Mouse (Mus musculus) thymus, adult 2 months (tissue): ENCODE measurements around the gene Grm3.

Experiments used
- CTCF ChIP-seq: fragments of 200-500 bp; IDR thresholded peaks from 2 replicates; pipeline ENCODE4 v1.5.1; 2012; ENCODE audit warnings: mild to moderate bottlenecking, control low read depth, low read length, moderate library complexity, borderline replicate concordance; ENCODE audit not compliant: control insufficient read depth, poor library complexity, insufficient read depth; ENCODE audit errors: extremely low read depth
- POLR2A ChIP-seq: fragments of 200-500 bp; IDR thresholded peaks from 2 replicates; pipeline ENCODE4 v1.6.1; 2012; ENCODE audit warnings: mild to moderate bottlenecking, low read length, control low read depth, moderate library complexity; ENCODE audit not compliant: control insufficient read depth, poor library complexity, insufficient read depth; ENCODE audit errors: extremely low read depth

DNA sequence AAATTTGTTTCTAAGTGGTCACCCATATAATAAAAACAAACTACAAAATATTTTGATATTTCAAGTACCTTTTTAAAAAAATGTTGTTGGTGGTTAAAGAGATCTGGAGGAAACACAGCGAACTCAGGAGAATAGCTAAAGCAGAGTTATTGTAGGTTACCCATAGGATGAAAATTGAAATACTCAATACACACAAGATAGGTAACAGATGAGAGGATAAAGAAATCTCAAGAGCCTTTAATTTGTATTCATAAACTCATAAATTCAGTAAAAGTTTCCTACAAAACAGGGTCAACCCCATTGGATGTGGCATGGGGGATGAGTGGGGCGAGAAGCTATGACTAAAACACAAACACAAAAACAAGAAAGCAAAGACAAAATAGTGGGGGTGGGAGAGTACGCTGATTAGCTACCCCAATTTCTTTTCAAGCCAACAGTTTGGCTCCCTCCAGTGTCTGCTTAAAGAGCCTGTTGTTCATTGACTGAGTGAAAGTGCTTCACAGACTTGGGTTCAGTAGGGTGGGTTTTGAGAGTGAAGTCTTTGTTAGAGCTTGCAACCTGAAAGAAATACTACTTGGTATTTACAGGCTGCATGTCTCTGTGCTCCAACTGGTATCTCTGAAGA is 21.5 kb downstream of the Grm3 start:
- TF ChIP-seq CTCF (no peak), POLR2A (no peak)
